Mouse (Mus musculus) kidney, postnatal 25 days (tissue): ENCODE measurements around the gene Brpf1.

Experiments
- DNase-seq, 2 experiments: peaks; one replicate each; pipeline ENCODE4 v3.0.0; 2021; ENCODE audit warnings: mixed read lengths in 2 of 2

Brpf1 gene

GRCm38 (mm10) chr6:113361476-113361875, 54.5 kb downstream of the Brpf1 start:
- DNase-seq: no peak

- DNase-seq: no peak
Measured at GRCm38 (mm10) chr6:113362241-113362640, 55.3 kb downstream of the Brpf1 start.

GRCm38 (mm10) chr6:113364518-113365135, 57.7 kb downstream of the Brpf1 start:
- no peak for DNase-seq

- DNase-seq: no peak
Measured at GRCm38 (mm10) chr6:113366639-113367038, 59.7 kb downstream of the Brpf1 start.

GRCm38 (mm10) chr6:113367574-113367973, 60.6 kb downstream of the Brpf1 start:
- no peak for DNase-seq

GRCm38 (mm10) chr6:113368124-113368523, 61.2 kb downstream of the Brpf1 start:
- no peak for DNase-seq

- DNase-seq: no peak
Measured at GRCm38 (mm10) chr6:113368577-113368976, 61.6 kb downstream of the Brpf1 start.

- DNase-seq: peak in 1 of 2 experiments; percentile 24
Measured at GRCm38 (mm10) chr6:113370194-113370929, 63.4 kb downstream of the Brpf1 start.

GRCm38 (mm10) chr6:113373491-113373890, 66.6 kb downstream of the Brpf1 start:
- no peak for DNase-seq
